Mouse (Mus musculus) cerebellum, postnatal 10 days (tissue): ENCODE measurements around the gene Tmem210.
A peak's percentile ranks its signal among the peaks of the same experiment; 100 is the strongest.
"Not testable (repeated sequence)": the region's sequence is repeated elsewhere in the genome, so short reads cannot be mapped to it uniquely, and the experiment has no call there.

Experiments
- DNase-seq, 2 experiments: peaks; one replicate each; pipeline ENCODE4 v3.0.0; 2021; ENCODE audit warnings: mixed read lengths in 2 of 2

Gene Tmem210

GRCm38 (mm10) chr2:25287927-25288649 is at the start of gene Tmem210:
Tmem210 (plus strand) TSS chr2:25288145.
- DNase-seq = peak; percentile 46 to 49

- DNase-seq = no peak
Measured at GRCm38 (mm10) chr2:25239766-25240165, 48.2 kb upstream of the Tmem210 start.

GRCm38 (mm10) chr2:25240310-25240709 is 47.6 kb upstream of the Tmem210 start:
- no peak for DNase-seq

- peak; percentile 68 to 74 for DNase-seq
Measured at GRCm38 (mm10) chr2:25240723-25241437, 47.1 kb upstream of the Tmem210 start.

GRCm38 (mm10) chr2:25241438-25241775 is 46.5 kb upstream of the Tmem210 start:
- no peak for DNase-seq

GRCm38 (mm10) chr2:25242101-25242506 is 45.8 kb upstream of the Tmem210 start, which contains the start of the genes Rnf208 and Cysrt1:
Rnf208 (plus strand) TSS chr2:25242255.
Cysrt1 (minus strand) TSS chr2:25242452.
- DNase-seq = peak; percentile 63

- no peak for DNase-seq
Measured at GRCm38 (mm10) chr2:25243342-25243741, 44.6 kb upstream of the Tmem210 start.

- no peak for DNase-seq
Measured at GRCm38 (mm10) chr2:25244144-25244543, 43.8 kb upstream of the Tmem210 start.

GRCm38 (mm10) chr2:25246183-25247072 is 41.5 kb upstream of the Tmem210 start, which contains the start of gene AL732309.1:
AL732309.1 (minus strand) TSS chr2:25246863.
- peak in 1 of 2 experiments; percentile 45 for DNase-seq

GRCm38 (mm10) chr2:25252331-25252730 is 35.6 kb upstream of the Tmem210 start:
- DNase-seq = peak; percentile 33 to 48

GRCm38 (mm10) chr2:25255284-25255779 is 32.6 kb upstream of the Tmem210 start, which contains the start of gene Tmem203:
Tmem203 (plus strand) TSS chr2:25255439.
- DNase-seq = peak; percentile 95 to 96

- DNase-seq = peak; percentile 78 to 82
Measured at GRCm38 (mm10) chr2:25256443-25257109, 31.4 kb upstream of the Tmem210 start.

GRCm38 (mm10) chr2:25257250-25257649 is 30.7 kb upstream of the Tmem210 start:
- DNase-seq = not testable (repeated sequence)

- DNase-seq = peak in 1 of 2 experiments; percentile 53
Measured at GRCm38 (mm10) chr2:25258887-25259286, 29.1 kb upstream of the Tmem210 start.

- no peak for DNase-seq
Measured at GRCm38 (mm10) chr2:25261870-25262269, 26.1 kb upstream of the Tmem210 start.

- peak; percentile 98 to 99 for DNase-seq
Measured at GRCm38 (mm10) chr2:25262291-25262767, 25.6 kb upstream of the Tmem210 start, which contains the start of gene Tprn. Tprn (plus strand) TSS chr2:25262618.

- peak; percentile 92 to 93 for DNase-seq
Measured at GRCm38 (mm10) chr2:25262795-25263622, 24.9 kb upstream of the Tmem210 start.

GRCm38 (mm10) chr2:25263623-25264285 is 24.2 kb upstream of the Tmem210 start:
- DNase-seq = peak; percentile 79 to 85

GRCm38 (mm10) chr2:25264286-25264660 is 23.7 kb upstream of the Tmem210 start:
- DNase-seq = peak in 1 of 2 experiments; percentile 59

- peak; percentile 95 to 97 for DNase-seq
Measured at GRCm38 (mm10) chr2:25264851-25265250, 23.1 kb upstream of the Tmem210 start.
